Mouse (Mus musculus) cerebellum, postnatal 4 days (tissue): ENCODE results near the gene Cyp2t4.

ENCODE experiments used
- DNase-seq, 2 experiments: peaks; one replicate each; pipeline ENCODE4 v3.0.0; 2022; ENCODE audit warnings: low spot score in 2 of 2, mixed read lengths in 1 of 2

Gene Cyp2t4

GRCm38 (mm10) chr7:27180837-27181695, 27.6 kb downstream of the Cyp2t4 start, which contains the start of the genes Gm21983 and Mia:
Gene Gm21983 (minus strand): TSS chr7:27181086.
Gene Mia (minus strand): TSS chr7:27181157.
- DNase-seq = no peak

GRCm38 (mm10) chr7:27182498-27182897, 29.0 kb downstream of the Cyp2t4 start:
- DNase-seq = no peak

- no peak for DNase-seq
Observed at GRCm38 (mm10) chr7:27184964-27185363, 31.4 kb downstream of the Cyp2t4 start.

GRCm38 (mm10) chr7:27185986-27186385, 32.5 kb downstream of the Cyp2t4 start:
- DNase-seq = no peak

- no peak for DNase-seq
Observed at GRCm38 (mm10) chr7:27189271-27189931, 35.9 kb downstream of the Cyp2t4 start.

- no peak for DNase-seq
Observed at GRCm38 (mm10) chr7:27192434-27192833, 38.9 kb downstream of the Cyp2t4 start.

GRCm38 (mm10) chr7:27193731-27194130, 40.2 kb downstream of the Cyp2t4 start:
- DNase-seq = no peak

GRCm38 (mm10) chr7:27195681-27196611, 42.4 kb downstream of the Cyp2t4 start, which contains the start of the genes BC024978 and Snrpa:
Gene BC024978 (plus strand): TSS chr7:27195781.
Gene Snrpa (minus strand): TSS chr7:27196271.
- DNase-seq = peak; percentile 82 to 91

- DNase-seq = no peak
Observed at GRCm38 (mm10) chr7:27197136-27197535, 43.6 kb downstream of the Cyp2t4 start.

GRCm38 (mm10) chr7:27197634-27198033, 44.1 kb downstream of the Cyp2t4 start:
- no peak for DNase-seq

GRCm38 (mm10) chr7:27198355-27198754, 44.8 kb downstream of the Cyp2t4 start:
- DNase-seq = no peak

- DNase-seq = no peak
Observed at GRCm38 (mm10) chr7:27198779-27199178, 45.3 kb downstream of the Cyp2t4 start.

GRCm38 (mm10) chr7:27203730-27204449, 50.4 kb downstream of the Cyp2t4 start:
- DNase-seq = no peak
